Comparison of ENCODE assay signal across 27 mouse cellular contexts in genomic region chr7:28993402-28993801, GRCm38 (mm10).
"Had no signal": no experiment of that assay in that cellular context is flagged by ENCODE, and none has a peak within 500 bp of the region (broad histone marks: within the 10 kb centered on the region; RNA-seq: fewer than 3 reads in every experiment).

No protein-coding gene starts in this region.

- DNase-seq: cerebellum, adult 9-11 months; cerebellum, postnatal 10 days; cerebellum, postnatal 14 days; cerebellum, postnatal 25 days; cerebellum, postnatal 36 days; embryo, embryonic 11 days; forebrain, postnatal 0 days; gastrocnemius, adult 2 months; gastrocnemius, postnatal 10 days; gastrocnemius, postnatal 14 days; gastrocnemius, postnatal 25 days; gastrocnemius, postnatal 36 days; heart, adult 11 months; heart, adult 18-20 months; heart, adult 2 months had no signal

- H3K27me3 ChIP-seq: embryonic facial prominence, embryonic 12.5 days; embryonic facial prominence, embryonic 13.5 days; embryonic facial prominence, embryonic 15.5 days; forebrain, embryonic 12.5 days; forebrain, embryonic 13.5 days; forebrain, embryonic 15.5 days had no signal

- H3K9me3 ChIP-seq: embryonic facial prominence, embryonic 10.5 days; embryonic facial prominence, embryonic 12.5 days; embryonic facial prominence, embryonic 13.5 days; embryonic facial prominence, embryonic 15.5 days; forebrain, embryonic 10.5 days; forebrain, embryonic 12.5 days; forebrain, embryonic 13.5 days; forebrain, embryonic 15.5 days; heart, embryonic 10.5 days had no signal

- H3K27ac ChIP-seq: embryonic facial prominence, embryonic 10.5 days; embryonic facial prominence, embryonic 12.5 days; embryonic facial prominence, embryonic 13.5 days; embryonic facial prominence, embryonic 15.5 days; forebrain, embryonic 10.5 days; forebrain, embryonic 12.5 days; forebrain, embryonic 13.5 days; forebrain, embryonic 15.5 days; gastrocnemius, adult 2 months; heart, adult 2 months; heart, embryonic 10.5 days had no signal

- H3K4me3 ChIP-seq: embryonic facial prominence, embryonic 10.5 days; embryonic facial prominence, embryonic 12.5 days; embryonic facial prominence, embryonic 13.5 days; embryonic facial prominence, embryonic 15.5 days; erythroblast, embryonic 14.5 days; forebrain, embryonic 10.5 days; forebrain, embryonic 12.5 days; forebrain, embryonic 13.5 days; forebrain, embryonic 15.5 days; gastrocnemius, adult 2 months; heart, adult 2 months; heart, embryonic 10.5 days had no signal

- H3K4me1 ChIP-seq: embryonic facial prominence, embryonic 10.5 days; embryonic facial prominence, embryonic 12.5 days; embryonic facial prominence, embryonic 13.5 days; embryonic facial prominence, embryonic 15.5 days; forebrain, embryonic 12.5 days; forebrain, embryonic 13.5 days; forebrain, embryonic 15.5 days; heart, embryonic 10.5 days had no signal

- H3K4me2 ChIP-seq: embryonic facial prominence, embryonic 12.5 days; embryonic facial prominence, embryonic 13.5 days; embryonic facial prominence, embryonic 15.5 days; forebrain, embryonic 12.5 days; forebrain, embryonic 13.5 days; forebrain, embryonic 15.5 days had no signal

- H3K36me3 ChIP-seq: embryonic facial prominence, embryonic 10.5 days; embryonic facial prominence, embryonic 12.5 days; embryonic facial prominence, embryonic 13.5 days; embryonic facial prominence, embryonic 15.5 days; forebrain, embryonic 10.5 days; forebrain, embryonic 12.5 days; forebrain, embryonic 15.5 days; heart, embryonic 10.5 days had no signal

- H3K9ac ChIP-seq: embryonic facial prominence, embryonic 12.5 days; embryonic facial prominence, embryonic 13.5 days; embryonic facial prominence, embryonic 15.5 days; forebrain, embryonic 12.5 days; forebrain, embryonic 13.5 days; forebrain, embryonic 15.5 days; forebrain, postnatal 0 days had no signal

- ATAC-seq: forebrain, embryonic 13.5 days; forebrain, embryonic 14.5 days; forebrain, embryonic 15.5 days; forebrain, embryonic 16.5 days; forebrain, postnatal 0 days had no signal
